Mouse (Mus musculus): ENCODE measurements around the gene Fbxo27. TPM values are rescaled to one million over a fixed set of nuclear protein-coding genes. Genes with fewer than 3 reads are reported as not detected.

The Fbxo27 gene
- total RNA-seq, 2 experiments from 2014 or later, result 14.5 to 15.7 TPM

DNA sequence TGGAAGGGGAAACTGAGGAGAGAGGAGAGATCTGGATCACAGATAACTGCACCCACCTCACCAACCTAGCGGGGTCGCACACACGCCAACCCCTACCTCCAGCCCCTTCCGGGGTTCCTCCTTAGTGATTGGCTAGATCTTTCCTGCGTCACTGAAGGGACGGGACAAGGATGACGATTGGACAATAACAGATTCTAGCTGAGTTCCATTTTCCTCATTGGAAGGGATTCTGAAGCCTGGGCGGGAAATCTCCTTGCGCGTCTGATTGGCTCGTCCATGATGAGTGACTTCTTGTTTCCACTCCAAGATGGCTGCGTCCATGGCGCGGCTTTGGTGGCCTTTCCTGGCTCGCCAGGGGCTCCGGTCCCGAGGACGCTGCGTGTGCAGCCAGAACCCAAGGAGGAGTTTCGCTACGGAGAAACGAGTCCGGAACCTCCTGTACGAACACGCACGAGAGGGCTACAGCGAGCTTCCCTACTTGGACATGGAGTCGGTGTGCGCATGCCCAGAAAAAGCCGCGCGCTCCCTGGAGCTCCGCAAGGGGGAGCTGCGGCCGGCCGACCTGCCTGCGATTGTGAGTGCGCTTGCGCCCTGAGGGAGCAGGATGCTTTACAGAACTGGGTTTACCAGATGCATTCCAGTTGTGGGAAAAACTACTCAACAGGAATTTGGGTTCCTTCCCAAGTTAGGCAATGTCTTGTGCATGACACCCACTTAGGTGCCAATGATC is 49.2 kb downstream of the Fbxo27 start, which contains the start of the genes Mrps12 and Sars2:
Gene Mrps12 (minus strand): TSS at position 112 of the 730 bp plus-strand sequence.
Gene Sars2 (plus strand): TSS at position 284 of the 730 bp plus-strand sequence.
- peak; percentile 99 for DNase-seq (ENCODE audit: low spot score in 2 of 2)

Other genes starting within 250 kb of the Fbxo27 start
- gene Lrfn1, start 240.9 kb upstream of the Fbxo27 start, total RNA-seq (2021), result 10 to 100 TPM; 80.1 to 83.1 TPM
- not detected for gene Ifnl2, start 182.4 kb upstream of the Fbxo27 start, total RNA-seq (2021)
- gene Ifnl3, start 170.0 kb upstream of the Fbxo27 start, total RNA-seq (2021), result not detected
- not detected for gene Sycn, start 152.0 kb upstream of the Fbxo27 start, total RNA-seq (2021)
- gene Nccrp1, start 145.6 kb upstream of the Fbxo27 start, total RNA-seq (2021), result under 1 TPM; 0.33 to 0.62 TPM
- gene Samd4b, start 94.7 kb upstream of the Fbxo27 start, total RNA-seq (2021), result 10 to 100 TPM; 69.5 to 71.6 TPM
- gene Pak4, start 94.7 kb upstream of the Fbxo27 start, total RNA-seq (2021), result 10 to 100 TPM; 11.6 to 14.6 TPM
- 1 to 10 TPM; 1.0 to 1.9 TPM for gene Acp7, start 61.5 kb upstream of the Fbxo27 start, total RNA-seq (2021)
- gene Fbxo17, start 24.0 kb downstream of the Fbxo27 start, total RNA-seq (2021), result under 1 TPM; 0.88 to 0.97 TPM
- 10 to 100 TPM; 55.4 to 66.9 TPM for gene Mrps12, start 49.0 kb downstream of the Fbxo27 start, total RNA-seq (2021)
- 10 to 100 TPM; 14.4 to 15.0 TPM for gene Sars2, start 49.1 kb downstream of the Fbxo27 start, total RNA-seq (2021)
- under 1 TPM in 1 of 2 experiments, not detected in 1; 0.41 TPM for gene Ccer2, start 63.3 kb downstream of the Fbxo27 start, total RNA-seq (2021)
- 100 to 1,000 TPM; 325 to 336 TPM for gene Sirt2, start 73.9 kb downstream of the Fbxo27 start, total RNA-seq (2021)
- 10 to 100 TPM; 31.4 to 33.9 TPM for gene Nfkbib, start 74.7 kb downstream of the Fbxo27 start, total RNA-seq (2021)
- 1 to 10 TPM; 2.9 to 3.3 TPM for gene Rinl, start 96.1 kb downstream of the Fbxo27 start, total RNA-seq (2021)
- 100 to 1,000 TPM; 379 to 416 TPM for gene Hnrnpl, start 115.7 kb downstream of the Fbxo27 start, total RNA-seq (2021)
- 10 to 100 TPM; 58.2 to 61.2 TPM for gene Ech1, start 132.4 kb downstream of the Fbxo27 start, total RNA-seq (2021)
- gene Lgals4, start 141.0 kb downstream of the Fbxo27 start, total RNA-seq (2021), result 1 to 10 TPM; 3.9 to 4.2 TPM
- not detected for gene Lgals7, start 171.0 kb downstream of the Fbxo27 start, total RNA-seq (2021)
- gene Capn12, start 188.6 kb downstream of the Fbxo27 start, total RNA-seq (2021), result 1 to 10 TPM in 1 of 2 experiments, under 1 TPM in 1; 0.67 to 1.3 TPM